Mouse (Mus musculus) kidney, embryonic 15.5 days (tissue): ENCODE results near the gene Kdelr2. TPM values are rescaled to one million over a fixed set of nuclear protein-coding genes. Genes with fewer than 3 reads are reported as not detected.

ENCODE experiments used
- ATAC-seq: fragments of 200-750 bp; cut with Nextera tagmentation; replicated peaks from 2 replicates; pipeline ENCODE4 v1.8.0; 2017; ENCODE audit warnings: moderate TSS enrichment; ENCODE audit not compliant: low FRiP score
- H3K27ac ChIP-seq: fragments of 300-500 bp; sonication (generic); 2 replicates; pipeline ENCODE4 v1.5.1; 2015; ENCODE audit warnings: mild to moderate bottlenecking, inconsistent platforms
- H3K27me3 ChIP-seq: fragments of 300-500 bp; sonication (generic); 2 replicates; pipeline ENCODE4 v1.6.1; 2015; ENCODE audit warnings: inconsistent platforms
- H3K36me3 ChIP-seq: fragments of 300-500 bp; sonication (generic); 2 replicates; pipeline ENCODE4 v1.6.1; 2015; ENCODE audit warnings: inconsistent platforms
- H3K4me1 ChIP-seq: fragments of 300-500 bp; sonication (generic); 2 replicates; pipeline ENCODE4 v1.6.1; 2015; ENCODE audit warnings: inconsistent platforms
- H3K4me2 ChIP-seq: fragments of 300-500 bp; sonication (generic); 2 replicates; pipeline ENCODE4 v1.6.1; 2015; ENCODE audit warnings: moderate library complexity, mild to moderate bottlenecking, inconsistent platforms
- H3K4me3 ChIP-seq: fragments of 300-500 bp; sonication (generic); replicated peaks from 2 replicates; pipeline ENCODE4 v1.5.1; 2015; ENCODE audit warnings: mild to moderate bottlenecking, inconsistent platforms
- H3K9ac ChIP-seq: fragments of 300-500 bp; sonication (generic); 2 replicates; pipeline ENCODE4 v1.6.1; 2015; ENCODE audit warnings: mild to moderate bottlenecking, inconsistent platforms
- H3K9me3 ChIP-seq: fragments of 300-500 bp; sonication (generic); replicated peaks from 2 replicates; pipeline ENCODE4 v1.6.1; 2016; ENCODE audit warnings: inconsistent platforms
- WGBS: fragments of 180-500 bp; shearing (Covaris S2); methylation state at CpG from one replicate; pipeline ENCODE4 v1.1.7; 2015; ENCODE audit warnings: mixed read lengths; 5-methylcytosine and 5-hydroxymethylcytosine counted together
- polyA plus RNA-seq: library from polyadenylated mRNA; unstranded; fragments of >200 nt; fragmentation: Nextera tagmentation; extraction: Ambion mirVana; gene quantifications from 2 replicates; pipeline ENCODE4 v1.2.1, GENCODE M21; 2015

The Kdelr2 gene
- polyA plus RNA-seq, 1 experiment from 2014 or later: 344 TPM

DNA sequence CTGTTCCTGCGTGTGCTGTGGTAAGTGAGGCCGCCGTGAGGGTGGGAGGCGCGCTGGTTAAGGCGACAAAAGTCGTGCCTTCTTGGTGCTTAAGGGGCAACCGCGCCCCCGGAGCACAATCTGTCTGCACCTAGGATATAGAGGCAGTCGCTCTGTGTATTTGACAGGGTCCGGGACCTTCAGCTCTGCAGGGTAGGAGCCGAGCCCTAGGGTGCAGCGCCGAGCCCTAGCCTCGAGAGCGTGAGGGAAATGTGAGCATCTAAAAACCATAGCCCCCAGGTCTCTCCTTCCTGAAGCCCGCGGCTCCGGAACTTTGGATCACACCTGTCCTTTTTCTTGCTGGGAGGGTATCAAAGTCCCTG, 61.1 kb downstream of the Kdelr2 start:
- H3K27ac ChIP-seq: 0 out of 2 replicates have a peak overlapping the region, but pooled peaks have one; percentile 28
- peak overlapping the region; percentile 94 for H3K4me2 ChIP-seq
- under 1% methylated on average over 20 of the region's 20 CpGs for WGBS
- ATAC-seq: peak; percentile 55
- H3K36me3 ChIP-seq: peaks cover 13% of the 10 kb centered on the region
- H3K9me3 ChIP-seq: no peaks in the 10 kb centered on the region
- H3K4me1 ChIP-seq: peaks cover 16% of the 10 kb centered on the region
- peak overlapping the region; percentile 64 for H3K4me3 ChIP-seq
- peaks cover 12% of the 10 kb centered on the region; the same call in 1 of the 2 replicates for H3K27me3 ChIP-seq
- H3K9ac ChIP-seq: peak overlapping the region; percentile 68

DNA sequence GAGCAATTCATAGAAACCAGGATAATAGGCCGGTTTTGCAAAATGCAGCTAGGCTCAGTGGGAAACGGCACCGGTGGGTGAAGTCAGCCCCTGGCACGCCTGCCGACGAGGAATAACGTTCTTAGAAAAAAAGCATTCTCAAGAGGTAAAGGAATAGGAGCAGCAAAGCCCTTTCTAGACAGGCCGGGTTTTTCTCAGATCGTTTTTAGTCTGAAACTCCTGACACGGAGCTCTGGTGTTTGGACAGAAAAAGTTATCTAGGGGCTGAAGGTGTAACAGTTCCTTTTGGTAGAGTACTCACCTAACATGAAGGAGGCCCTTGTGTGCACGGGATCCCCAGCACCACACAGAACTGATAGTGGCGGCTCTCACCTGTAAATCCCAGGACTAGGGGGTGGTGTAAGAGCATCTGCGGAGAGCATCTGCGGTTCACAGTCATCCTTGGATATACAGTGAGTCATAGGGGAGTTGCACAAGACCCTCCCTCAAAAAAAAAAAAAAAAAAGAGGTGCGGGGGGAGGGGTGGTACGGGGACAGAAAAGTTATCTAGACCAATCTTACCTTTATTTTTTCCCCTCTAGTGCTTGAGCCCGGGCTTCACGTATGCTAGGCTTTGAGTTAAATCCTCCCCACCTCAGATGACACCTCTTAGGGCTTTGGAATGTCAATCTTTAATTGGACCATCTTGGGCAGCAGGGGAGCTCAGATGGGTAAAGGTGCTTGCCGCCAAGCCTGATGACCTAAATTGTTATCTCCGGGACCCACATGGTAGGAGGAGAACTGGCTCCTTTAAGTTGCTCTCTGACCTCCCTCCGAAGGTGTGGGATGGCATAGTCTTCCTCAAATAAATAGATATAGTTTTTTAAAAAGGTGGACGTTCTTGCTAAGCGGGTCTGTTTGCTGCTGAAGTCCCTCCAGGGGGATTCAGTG, 61.8 kb downstream of the Kdelr2 start:
- no peaks in the 10 kb centered on the region for H3K9me3 ChIP-seq
- H3K27ac ChIP-seq: no peak overlapping the region
- WGBS: 34% methylated on average over 23 of the region's 23 CpGs
- no peak for ATAC-seq
- H3K4me3 ChIP-seq: peak overlapping the region; percentile 64
- peak overlapping the region; percentile 68 for H3K9ac ChIP-seq
- peaks cover 18% of the 10 kb centered on the region for H3K36me3 ChIP-seq
- peaks cover 12% of the 10 kb centered on the region; the same call in 1 of the 2 replicates for H3K27me3 ChIP-seq
- peak overlapping the region; percentile 94 for H3K4me2 ChIP-seq
- H3K4me1 ChIP-seq: peaks cover 16% of the 10 kb centered on the region

DNA sequence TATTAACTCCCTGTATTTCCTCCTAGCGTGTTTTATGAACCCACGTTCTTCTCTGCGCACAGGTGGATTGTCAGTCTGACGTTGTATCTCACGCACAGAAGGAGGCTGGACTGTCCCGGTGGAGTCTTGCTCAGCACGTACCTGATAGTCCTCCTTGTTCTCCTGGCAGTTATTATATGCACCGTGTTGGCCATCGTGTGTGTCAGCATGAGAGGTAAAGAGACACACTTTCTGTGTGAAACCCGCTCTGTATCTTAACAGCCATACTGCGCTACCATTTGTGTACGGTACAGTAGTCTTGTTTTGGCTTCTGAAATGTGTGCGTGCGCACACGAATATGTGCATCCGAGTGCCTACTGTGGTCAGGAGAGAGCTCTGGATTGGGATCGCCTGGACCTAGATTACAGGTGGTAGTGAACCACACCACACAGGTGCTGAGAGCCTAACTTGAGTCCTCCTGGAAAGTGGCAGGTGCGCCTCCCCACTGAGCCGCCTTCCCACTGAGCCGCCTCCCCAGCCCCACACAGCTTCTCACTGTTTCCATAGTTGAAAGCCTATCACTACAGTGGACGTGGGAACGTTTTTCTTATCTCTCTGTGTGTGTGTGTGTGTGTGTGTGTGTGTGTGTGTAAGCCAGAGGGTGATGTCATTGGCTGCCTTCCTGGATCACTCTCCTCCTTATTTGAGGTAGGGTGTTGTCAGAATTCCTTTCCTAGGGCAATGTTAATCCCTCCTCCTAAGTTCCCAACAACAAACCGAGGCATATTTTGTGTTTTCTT, 63.4 kb downstream of the Kdelr2 start:
- no peak for ATAC-seq
- Histone ChIP-seq H3K9me3 (no peaks in the 10 kb centered on the region), H3K36me3 (peaks cover 18% of the 10 kb centered on the region), H3K27me3 (peaks cover 12% of the 10 kb centered on the region; the same call in 1 of the 2 replicates), H3K27ac (no peak overlapping the region), H3K4me2 (no peak overlapping the region), H3K4me1 (peaks cover 16% of the 10 kb centered on the region), H3K4me3 (no peak overlapping the region), H3K9ac (no peak overlapping the region)
- 92% methylated on average over 23 of the region's 23 CpGs for WGBS

DNA sequence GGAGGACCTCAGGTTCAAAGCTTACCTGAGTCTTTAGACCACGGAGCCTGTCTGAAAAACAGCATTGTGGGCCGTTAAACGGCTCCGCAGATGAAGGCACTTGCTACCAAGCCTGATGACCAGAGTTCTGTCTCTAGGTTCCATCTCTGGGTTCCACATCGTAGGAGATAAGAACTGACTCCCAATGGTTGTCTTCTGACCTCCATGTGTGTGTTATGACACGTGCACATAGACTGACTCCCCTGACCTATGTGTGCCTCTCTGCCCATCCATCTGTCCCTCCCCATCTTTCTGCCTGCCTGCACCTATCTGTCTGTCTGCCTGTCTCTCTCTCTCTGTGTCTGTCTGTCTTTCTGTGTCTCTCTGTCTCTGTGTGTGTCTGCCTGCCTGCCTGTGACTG, 64.3 kb downstream of the Kdelr2 start:
- WGBS: 90% methylated on average over 6 of the region's 6 CpGs
- Histone ChIP-seq H3K4me2 (no peak overlapping the region), H3K9ac (no peak overlapping the region), H3K9me3 (no peaks in the 10 kb centered on the region), H3K27me3 (peaks cover 6% of the 10 kb centered on the region; the same call in 1 of the 2 replicates), H3K4me3 (no peak overlapping the region), H3K36me3 (peaks cover 19% of the 10 kb centered on the region), H3K27ac (no peak overlapping the region), H3K4me1 (peaks cover 16% of the 10 kb centered on the region)
- no peak for ATAC-seq

DNA sequence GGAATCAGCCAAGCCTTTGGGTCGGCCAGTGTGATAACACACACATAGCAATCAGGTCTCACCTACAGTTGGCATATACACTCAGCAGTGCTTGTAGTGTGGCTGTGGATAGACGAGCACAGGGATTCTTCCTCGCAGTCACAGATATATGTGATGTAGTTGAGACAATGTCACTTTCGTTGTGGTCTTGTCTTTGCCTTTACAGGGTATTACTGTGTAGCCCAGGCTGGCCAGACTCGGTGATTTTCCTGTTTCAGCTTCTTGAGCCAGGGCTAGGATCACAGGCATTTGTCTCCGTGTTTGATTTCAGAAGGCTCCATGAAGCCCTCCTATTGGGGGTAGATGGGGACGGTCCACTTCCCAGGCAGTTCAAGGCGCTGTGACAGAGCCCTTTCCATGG, 66.0 kb downstream of the Kdelr2 start:
- no peak overlapping the region for H3K4me2 ChIP-seq
- H3K4me1 ChIP-seq: peaks cover 11% of the 10 kb centered on the region
- WGBS: 94% methylated on average over 8 of the region's 8 CpGs
- no peak for ATAC-seq
- no peaks in the 10 kb centered on the region for H3K27me3 ChIP-seq
- H3K9me3 ChIP-seq: no peaks in the 10 kb centered on the region
- H3K9ac ChIP-seq: no peak overlapping the region
- H3K4me3 ChIP-seq: no peak overlapping the region
- H3K36me3 ChIP-seq: peaks cover 28% of the 10 kb centered on the region
- H3K27ac ChIP-seq: no peak overlapping the region

DNA sequence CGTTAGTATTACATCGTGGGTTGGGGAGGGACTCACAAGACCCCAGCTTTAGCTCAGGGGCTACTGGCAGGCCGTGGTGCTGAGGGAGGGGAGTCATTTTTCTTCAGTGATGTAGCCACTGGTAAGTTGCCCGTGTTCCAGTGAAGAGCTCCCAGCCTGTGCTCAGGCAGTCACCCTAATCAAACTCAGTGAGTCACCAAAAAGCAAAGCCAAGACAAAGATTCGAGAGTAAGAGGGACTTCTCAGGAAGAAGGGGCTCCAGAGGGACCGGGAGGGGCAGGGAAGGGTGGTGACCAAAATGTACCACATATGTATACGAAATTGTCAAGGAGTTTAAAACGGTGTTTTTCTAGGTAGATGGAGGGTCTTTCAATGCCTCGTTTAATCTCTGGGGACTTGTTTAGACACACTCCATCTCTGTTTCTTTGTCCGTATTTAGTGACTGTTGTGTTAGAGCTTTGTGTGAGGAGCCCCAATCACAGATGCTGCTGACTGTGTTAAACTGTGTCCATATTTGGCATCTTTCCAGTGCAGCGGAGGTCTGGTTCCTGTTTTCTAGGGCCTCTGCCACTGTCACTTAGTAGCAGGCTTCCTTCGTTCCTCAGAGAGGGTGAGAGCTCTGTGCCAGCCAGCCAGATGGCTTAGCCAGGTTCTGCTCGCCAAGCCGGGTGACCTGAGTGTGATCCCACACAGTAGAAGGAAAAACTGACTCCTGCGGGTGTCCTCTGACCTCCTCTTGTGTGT, 67.0 kb downstream of the Kdelr2 start:
- peak overlapping the region; percentile 48; the same call in 1 of the 2 replicates for H3K27ac ChIP-seq
- H3K4me2 ChIP-seq: no peak overlapping the region
- no peak overlapping the region for H3K4me3 ChIP-seq
- 74% methylated on average over 15 of the region's 15 CpGs for WGBS
- no peak overlapping the region for H3K9ac ChIP-seq
- H3K9me3 ChIP-seq: no peaks in the 10 kb centered on the region
- ATAC-seq: no peak
- H3K27me3 ChIP-seq: no peaks in the 10 kb centered on the region
- 0 out of 2 replicates have a peak, but pooled peaks cover 3% of the 10 kb centered on the region for H3K4me1 ChIP-seq
- peaks cover 37% of the 10 kb centered on the region for H3K36me3 ChIP-seq

DNA sequence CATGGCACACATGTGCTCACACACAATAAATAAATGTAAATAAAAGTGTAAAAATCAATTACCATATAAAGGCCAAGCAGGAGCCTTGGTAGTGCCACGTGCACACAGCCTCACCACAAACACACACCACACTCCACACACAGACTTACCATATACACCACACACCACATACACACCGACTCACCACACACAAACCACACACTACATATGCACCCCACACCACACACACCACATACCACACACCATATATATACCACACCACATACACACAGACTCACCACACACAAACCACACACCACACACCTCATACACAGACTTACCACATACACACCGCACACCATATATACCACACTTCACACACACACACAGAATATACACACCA, 67.5 kb downstream of the Kdelr2 start:
- WGBS: 91% methylated on average over 3 of the region's 3 CpGs
- Histone ChIP-seq H3K4me3 (no peak overlapping the region), H3K36me3 (peaks cover 43% of the 10 kb centered on the region), H3K4me2 (no peak overlapping the region), H3K4me1 (no peaks in the 10 kb centered on the region), H3K9me3 (no peaks in the 10 kb centered on the region), H3K9ac (no peak overlapping the region), H3K27me3 (no peaks in the 10 kb centered on the region), H3K27ac (no peak overlapping the region)
- ATAC-seq: no peak

Other genes starting within 250 kb of the Kdelr2 start
- 12.8 and 16.8 TPM in 2 replicates for gene Rbak, start 223.1 kb upstream of the Kdelr2 start, polyA plus RNA-seq
- gene Spdye4b, start 222.8 kb upstream of the Kdelr2 start, polyA plus RNA-seq: not detected in 2 replicates
- not detected in 2 replicates for gene Spdye4a, start 176.9 kb upstream of the Kdelr2 start, polyA plus RNA-seq
- 15.6 and 17.0 TPM in 2 replicates for gene Zfp12, start 168.7 kb upstream of the Kdelr2 start, polyA plus RNA-seq
- 3.2 and 3.3 TPM in 2 replicates for gene Zfp316, start 133.8 kb upstream of the Kdelr2 start, polyA plus RNA-seq
- 0.08 TPM in 2 replicates for gene Zfp853, start 110.2 kb upstream of the Kdelr2 start, polyA plus RNA-seq
- gene E130309D02Rik, start 88.5 kb upstream of the Kdelr2 start, polyA plus RNA-seq: 39.9 and 43.6 TPM in 2 replicates
- 74.3 and 76.4 TPM in 2 replicates for gene Zdhhc4, start 74.6 kb upstream of the Kdelr2 start, polyA plus RNA-seq
- 0.14 TPM in 1 of 2 replicates, not detected in the other for gene Grid2ip, start 46.5 kb upstream of the Kdelr2 start, polyA plus RNA-seq
- 7.1 and 8.6 TPM in 2 replicates for gene Daglb, start 60.7 kb downstream of the Kdelr2 start, polyA plus RNA-seq
- gene Rac1, start 124.2 kb downstream of the Kdelr2 start, polyA plus RNA-seq: 459 and 494 TPM in 2 replicates
- 66.0 and 71.5 TPM in 2 replicates for gene Cyth3, start 218.6 kb downstream of the Kdelr2 start, polyA plus RNA-seq